In genomic region chr15:88509626-88510025, GRCm38 (mm10) we compare ENCODE assay signal across 9 mouse cellular contexts.
DNase-seq lines count a peak whose midpoint lies in the region.
"Had no signal": no experiment of that assay in that cellular context is flagged by ENCODE, and none has a peak within 500 bp of the region (broad histone marks: within the 10 kb centered on the region; RNA-seq: fewer than 3 reads in every experiment).

No protein-coding gene starts in this region.

- DNase-seq in left cerebral cortex, adult 18-20 months (ENCODE audit: low spot score in 2 of 2), result peak; percentile 7 to 32
- DNase-seq in left cerebral cortex, adult 8-10 months (ENCODE audit: low spot score in 2 of 2), result no peak
- peak; percentile 52 for DNase-seq in cerebellum, adult 9-10 months
- DNase-seq in layer of hippocampus, adult 8-10 months (ENCODE audit: low spot score in 2 of 2), result peak; percentile 49 to 50
- DNase-seq in right cerebral cortex, postnatal 14 days, result peak; percentile 59
- DNase-seq in embryo, embryonic 11 days, result no peak
- DNase-seq in kidney, postnatal 10 days, result no peak
- DNase-seq: gastrocnemius, adult 2 months; kidney, adult 18-20 months had no signal

Comparison
In these comparisons a context has a peak if more than half of its experiments do, and no peak if none do; other contexts are left out.
1. DNase-seq: peak in left cerebral cortex, adult 18-20 months (2 of 2), cerebellum, adult 9-10 months (single experiment), layer of hippocampus, adult 8-10 months (2 of 2) and right cerebral cortex, postnatal 14 days (single experiment); none in left cerebral cortex, adult 8-10 months (0 of 2), embryo, embryonic 11 days (single experiment) and kidney, postnatal 10 days (single experiment).